Mouse (Mus musculus) intestine, postnatal 0 days (tissue): ENCODE results near the gene Cebpb. TPM values are rescaled to one million over a fixed set of nuclear protein-coding genes. Genes with fewer than 3 reads are reported as not detected.

ENCODE experiments used
- ATAC-seq: fragments of 200-750 bp; cut with Nextera tagmentation; 2 replicates; pipeline ENCODE4 v1.8.0; 2017; ENCODE audit warnings: mild to moderate bottlenecking, moderate TSS enrichment, moderate library complexity
- H3K27ac ChIP-seq: fragments of 300-500 bp; sonication (generic); 2 replicates; pipeline ENCODE4 v1.5.1; 2014; ENCODE audit warnings: mild to moderate bottlenecking, low read depth, low read length, moderate library complexity
- H3K27me3 ChIP-seq: fragments of 300-500 bp; sonication (generic); replicated peaks from 2 replicates; pipeline ENCODE4 v1.6.1; 2014; ENCODE audit warnings: low read length, mixed read lengths; ENCODE audit not compliant: control insufficient read depth, insufficient read depth
- H3K36me3 ChIP-seq: fragments of 300-500 bp; sonication (generic); 2 replicates; pipeline ENCODE4 v1.6.1; 2014; ENCODE audit warnings: mild to moderate bottlenecking, moderate library complexity; ENCODE audit not compliant: control insufficient read depth, insufficient read depth
- H3K4me1 ChIP-seq: fragments of 300-500 bp; sonication (generic); replicated peaks from 2 replicates; pipeline ENCODE4 v1.6.1; 2014; ENCODE audit warnings: antibody characterized with exemption, low read length, mixed read lengths; ENCODE audit not compliant: control insufficient read depth, insufficient read depth
- H3K4me2 ChIP-seq: fragments of 300-500 bp; sonication (generic); replicated peaks from 2 replicates; pipeline ENCODE4 v1.6.1; 2014; ENCODE audit warnings: low read depth, mild to moderate bottlenecking, moderate library complexity
- H3K4me3 ChIP-seq: fragments of 300-500 bp; sonication (generic); 2 replicates; pipeline ENCODE4 v1.5.1; 2014; ENCODE audit warnings: low read depth, low read length
- H3K9ac ChIP-seq: fragments of 300-500 bp; sonication (generic); 2 replicates; pipeline ENCODE4 v1.6.1; 2014; ENCODE audit warnings: mild to moderate bottlenecking, low read depth, low read length
- H3K9me3 ChIP-seq: fragments of 300-500 bp; sonication (generic); 2 replicates; pipeline ENCODE4 v1.6.1; 2016; ENCODE audit warnings: mixed run types; ENCODE audit not compliant: control insufficient read depth
- CTCF ChIP-seq: sonication (generic); IDR thresholded peaks from 2 replicates; pipeline ENCODE4 v1.5.1; 2016; ENCODE audit warnings: low read depth, mild to moderate bottlenecking, control low read depth, antibody characterized with exemption, moderate library complexity
- WGBS: fragments of 180-500 bp; shearing (Covaris S2); extraction: QIAGEN DNeasy Blood & Tissue Kit; methylation state at CpG from one replicate; pipeline ENCODE4 v1.1.7; 2014; 5-methylcytosine and 5-hydroxymethylcytosine counted together
- polyA plus RNA-seq: library from polyadenylated mRNA; unstranded; fragments of >200 nt; fragmentation: Nextera tagmentation; extraction: Ambion mirVana; gene quantifications from 2 replicates; pipeline ENCODE4 v1.2.1, GENCODE M21; 2015

Gene Cebpb
- polyA plus RNA-seq, 1 experiment from 2014 or later: 52.6 TPM

DNA sequence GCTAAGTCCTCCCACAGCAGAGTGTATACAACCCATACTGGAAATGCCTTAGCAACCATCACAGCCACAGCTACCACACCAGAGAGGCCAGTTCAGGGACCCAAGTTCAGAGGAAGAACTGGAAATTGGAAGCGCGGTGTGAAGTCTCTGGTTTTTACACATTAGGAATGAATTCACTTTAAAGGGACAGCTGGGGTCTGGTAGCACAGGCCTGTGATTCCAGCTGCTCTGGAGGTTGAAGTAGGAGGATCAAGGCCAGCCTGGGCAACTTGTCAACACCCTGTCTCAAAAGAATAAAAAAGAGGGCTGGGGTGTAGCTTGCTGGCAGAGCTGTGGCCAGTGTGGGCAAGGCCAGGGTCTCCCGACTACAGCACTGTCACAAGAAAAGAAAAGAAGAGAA lies 2.9 kb upstream of the Cebpb start:
- no peaks in the 10 kb centered on the region for H3K36me3 ChIP-seq
- H3K9me3 ChIP-seq: no peaks in the 10 kb centered on the region
- H3K4me1 ChIP-seq: no peaks in the 10 kb centered on the region
- no peak overlapping the region for H3K9ac ChIP-seq
- no peaks in the 10 kb centered on the region for H3K27me3 ChIP-seq
- TF ChIP-seq CTCF: no peak
- H3K4me2 ChIP-seq: no peak overlapping the region
- no peak overlapping the region for H3K27ac ChIP-seq
- WGBS: 78% methylated on average over 3 of the region's 3 CpGs
- no peak overlapping the region for H3K4me3 ChIP-seq
- no peak for ATAC-seq

- H3K27ac ChIP-seq: no peak overlapping the region
- 79% methylated on average over 16 of the region's 16 CpGs for WGBS
- no peaks in the 10 kb centered on the region for H3K9me3 ChIP-seq
- H3K4me1 ChIP-seq: 0 out of 2 replicates have a peak, but pooled peaks cover under 1% of the 10 kb centered on the region
- no peaks in the 10 kb centered on the region for H3K27me3 ChIP-seq
- no peak for ATAC-seq
- no peak overlapping the region for H3K4me3 ChIP-seq
- TF ChIP-seq CTCF: no peak
- H3K4me2 ChIP-seq: no peak overlapping the region
- H3K9ac ChIP-seq: no peak overlapping the region
- H3K36me3 ChIP-seq: no peaks in the 10 kb centered on the region
Observed at GRCm38 (mm10) chr2:167686382-167687249, 2.1 kb upstream of the Cebpb start.

DNA sequence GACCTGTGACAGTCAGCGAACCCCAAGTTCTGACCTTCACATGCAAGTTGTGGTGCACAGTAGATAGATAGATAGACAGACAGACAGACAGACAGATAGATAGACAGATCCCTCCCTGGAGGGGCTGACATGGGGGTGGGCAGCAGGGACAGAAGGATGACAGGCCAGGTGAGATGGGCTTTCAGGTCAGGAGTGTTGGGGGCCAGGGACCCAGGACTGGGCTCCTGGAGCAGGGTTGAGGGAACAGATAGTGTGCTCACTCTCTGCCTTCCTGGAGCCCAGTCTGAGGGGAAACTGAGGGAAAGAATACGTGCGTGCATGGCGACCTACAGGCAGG lies 1.5 kb upstream of the Cebpb start:
- ATAC-seq: no peak
- H3K9ac ChIP-seq: no peak overlapping the region
- H3K27ac ChIP-seq: 0 out of 2 replicates have a peak overlapping the region, but pooled peaks have one; percentile 98
- 78% methylated on average over 4 of the region's 4 CpGs for WGBS
- H3K9me3 ChIP-seq: no peaks in the 10 kb centered on the region
- TF ChIP-seq CTCF: no peak
- H3K4me2 ChIP-seq: no peak overlapping the region
- no peak overlapping the region for H3K4me3 ChIP-seq
- peaks cover 6% of the 10 kb centered on the region; the same call in 1 of the 2 replicates for H3K36me3 ChIP-seq
- no peaks in the 10 kb centered on the region for H3K27me3 ChIP-seq
- 0 out of 2 replicates have a peak, but pooled peaks cover 3% of the 10 kb centered on the region for H3K4me1 ChIP-seq

DNA sequence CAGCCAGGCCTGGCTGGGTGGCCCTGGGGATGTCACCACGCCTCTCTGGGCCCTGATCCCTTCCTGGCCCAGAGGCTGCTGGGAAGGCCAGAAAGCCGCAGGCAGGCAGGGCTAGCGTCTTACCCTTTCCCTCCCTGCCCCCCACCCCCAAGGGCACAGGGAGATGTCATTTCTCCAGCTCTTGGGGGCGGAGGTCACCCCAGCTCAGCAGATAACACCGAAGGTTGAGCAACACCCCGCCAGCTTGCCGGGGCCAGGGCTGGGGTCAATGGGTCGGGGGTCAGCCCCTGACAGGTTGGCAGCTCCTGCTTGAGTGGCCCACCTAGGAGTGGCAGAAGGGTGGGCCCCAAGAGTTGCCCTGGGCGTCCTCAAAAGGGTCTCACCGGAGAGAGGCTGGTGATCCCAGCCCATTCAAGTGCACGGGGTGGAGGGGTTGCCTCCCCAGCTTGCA lies 1.0 kb upstream of the Cebpb start:
- ATAC-seq: peak; percentile 5; the same call in 1 of the 2 replicates
- peak overlapping the region; percentile 82; the same call in 1 of the 2 replicates for H3K4me3 ChIP-seq
- H3K9ac ChIP-seq: peak overlapping the region; percentile 94; the same call in 1 of the 2 replicates

DNA sequence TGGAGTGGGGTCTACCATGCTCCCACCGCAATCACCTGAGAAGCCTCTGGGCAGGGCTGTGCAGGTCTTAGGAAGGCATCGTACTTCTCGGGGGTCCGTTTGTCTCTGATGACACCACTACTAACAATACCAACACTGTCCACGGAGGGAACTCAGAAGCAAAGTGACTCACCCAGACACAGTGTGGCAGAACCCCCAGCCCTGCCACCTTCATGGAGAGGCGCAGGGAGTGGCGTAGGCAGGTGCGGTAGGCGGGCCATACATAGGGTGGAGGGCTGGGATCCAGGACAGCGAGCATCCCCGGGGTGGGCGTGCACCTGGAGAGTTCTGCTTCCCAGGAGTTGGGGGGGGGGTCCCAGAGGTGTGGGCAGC lies 603 bp upstream of the Cebpb start:
- Histone ChIP-seq H3K9ac (peak overlapping the region; percentile 94), H3K4me2 (peak overlapping the region; percentile 80), H3K27ac (peak overlapping the region; percentile 98), H3K4me1 (0 out of 2 replicates have a peak, but pooled peaks cover 3% of the 10 kb centered on the region), H3K27me3 (no peaks in the 10 kb centered on the region), H3K9me3 (no peaks in the 10 kb centered on the region), H3K4me3 (peak overlapping the region; percentile 82), H3K36me3 (peaks cover 6% of the 10 kb centered on the region; the same call in 1 of the 2 replicates)
- ATAC-seq: peak; percentile 63
- 11% methylated on average over 12 of the region's 12 CpGs for WGBS
- TF ChIP-seq CTCF: no peak

More for the DNA sequence above, 1.0 kb upstream of the Cebpb start:
- 41% methylated on average over 11 of the region's 11 CpGs for WGBS
- Histone ChIP-seq H3K27ac (peak overlapping the region; percentile 98; the same call in 1 of the 2 replicates), H3K27me3 (no peaks in the 10 kb centered on the region), H3K9me3 (no peaks in the 10 kb centered on the region), H3K4me1 (0 out of 2 replicates have a peak, but pooled peaks cover 3% of the 10 kb centered on the region), H3K4me2 (peak overlapping the region; percentile 80), H3K36me3 (peaks cover 6% of the 10 kb centered on the region; the same call in 1 of the 2 replicates)
- TF ChIP-seq CTCF: no peak

DNA sequence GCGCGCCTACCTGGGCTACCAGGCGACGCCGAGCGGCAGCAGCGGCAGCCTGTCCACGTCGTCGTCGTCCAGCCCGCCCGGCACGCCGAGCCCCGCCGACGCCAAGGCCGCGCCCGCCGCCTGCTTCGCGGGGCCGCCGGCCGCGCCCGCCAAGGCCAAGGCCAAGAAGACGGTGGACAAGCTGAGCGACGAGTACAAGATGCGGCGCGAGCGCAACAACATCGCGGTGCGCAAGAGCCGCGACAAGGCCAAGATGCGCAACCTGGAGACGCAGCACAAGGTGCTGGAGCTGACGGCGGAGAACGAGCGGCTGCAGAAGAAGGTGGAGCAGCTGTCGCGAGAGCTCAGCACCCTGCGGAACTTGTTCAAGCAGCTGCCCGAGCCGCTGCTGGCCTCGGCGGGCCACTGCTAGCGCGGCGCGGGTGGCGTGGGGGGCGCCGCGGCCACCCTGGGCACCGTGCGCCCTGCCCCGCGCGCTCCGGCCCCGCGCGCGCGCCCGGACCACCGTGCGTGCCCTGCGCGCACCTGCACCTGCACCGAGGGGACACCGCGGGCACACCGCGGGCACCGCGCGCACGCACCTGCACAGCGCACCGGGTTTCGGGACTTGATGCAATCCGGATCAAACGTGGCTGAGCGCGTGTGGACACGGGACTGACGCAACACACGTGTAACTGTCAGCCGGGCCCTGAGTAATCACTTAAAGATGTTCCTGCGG lies 945 bp downstream of the Cebpb start, which contains the start of gene Tmem189:
Tmem189 (minus strand) TSS at position 322 of the 718 bp plus-strand sequence.
- Histone ChIP-seq H3K4me3 (peak within 1 kb of the TSS; percentile 82), H3K27me3 (no peaks in the 10 kb centered on the region), H3K4me1 (0 out of 2 replicates have a peak, but pooled peaks cover 3% of the 10 kb centered on the region), H3K27ac (peak within 1 kb of the TSS; percentile 98), H3K4me2 (peak within 1 kb of the TSS; percentile 80), H3K36me3 (peaks cover 6% of the 10 kb centered on the region; the same call in 1 of the 2 replicates), H3K9ac (peak within 1 kb of the TSS; percentile 94), H3K9me3 (no peaks in the 10 kb centered on the region)
- no peak for TF ChIP-seq CTCF
- WGBS: under 1% methylated on average over 74 of the region's 99 CpGs
- peak; percentile 26 for ATAC-seq
